Mouse (Mus musculus): Measurements from ENCODE around the gene Wnt10a. TPM values are rescaled to one million over a fixed set of nuclear protein-coding genes. Genes with fewer than 3 reads are reported as not detected.

Wnt10a gene
- polyA plus RNA-seq (2014; fragmentation: Illumina TruSeq; extraction: RNeasy Lipid Tissue Mini Kit (QIAGEN cat#74804); ENCODE audit: low read depth, low replicate concordance), result not detected

DNA sequence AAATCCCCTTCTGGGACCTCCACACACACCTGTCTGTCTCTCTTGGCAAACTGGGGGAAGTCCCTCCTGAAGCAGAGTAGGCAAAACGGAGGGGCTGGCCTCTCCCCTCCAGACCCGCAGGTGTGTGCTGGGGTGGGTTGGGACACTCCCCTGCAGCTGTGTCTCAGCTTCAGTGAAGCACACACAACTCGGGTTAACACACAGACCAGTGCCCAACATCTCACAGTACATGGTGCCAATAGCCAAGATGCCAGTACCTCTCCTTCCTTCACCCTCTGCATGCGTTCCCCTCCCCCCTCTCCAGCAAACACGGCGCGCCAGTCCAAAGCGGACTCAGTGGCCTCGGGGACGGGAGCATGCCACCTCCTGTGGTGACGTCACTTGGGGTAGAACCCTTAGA, at the start of gene Wnt10a:
Gene Wnt10a, plus strand, starts transcription at position 268 of the 400 bp plus-strand sequence.

DNA sequence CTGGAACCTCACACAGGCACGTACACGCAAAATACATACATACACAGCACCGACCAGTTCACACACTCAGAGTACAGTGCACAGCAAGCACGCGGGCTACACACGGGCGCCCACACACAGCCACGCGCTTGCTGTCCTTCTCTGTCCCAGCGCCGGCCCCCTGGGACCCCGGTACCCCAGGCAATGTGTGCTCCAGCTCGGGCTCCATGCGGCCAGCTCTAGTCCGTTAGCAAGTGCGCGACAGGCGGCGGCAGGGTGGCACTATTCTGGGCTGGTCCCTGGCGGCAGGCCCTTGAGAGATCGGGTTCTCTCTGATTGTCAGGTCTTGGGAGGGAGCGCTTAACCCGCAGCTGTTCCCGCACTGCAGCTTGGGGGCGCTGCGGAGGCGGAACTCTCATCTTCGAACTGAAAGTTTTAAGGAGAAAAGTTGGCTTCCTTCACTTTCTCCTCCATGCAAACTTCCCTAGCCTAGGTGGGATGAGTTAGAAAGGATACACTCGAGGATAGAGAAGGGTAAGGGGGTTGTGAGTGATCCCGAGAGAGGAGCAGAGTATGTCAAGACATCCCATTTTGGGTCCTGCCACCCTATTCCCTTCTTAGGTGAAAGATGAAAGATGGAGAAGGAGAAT, 42.6 kb upstream of the Wnt10a start, which contains the start of gene Prkag3:
Gene Prkag3, minus strand, starts transcription at position 579 of the 629 bp plus-strand sequence.

DNA sequence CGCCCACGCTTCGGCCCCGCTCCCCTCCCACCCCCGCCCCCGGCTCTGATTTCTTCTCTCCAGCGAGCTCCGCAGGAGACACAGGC, 19.6 kb upstream of the Wnt10a start, which contains the start of gene Wnt6:
Gene Wnt6, plus strand, starts transcription at position 48 of the 86 bp plus-strand sequence.

Other genes with a start within 250 kb of the Wnt10a start
- 1.7 TPM for gene Plcd4, start 248.6 kb upstream of the Wnt10a start, polyA plus RNA-seq (2014; fragmentation: Illumina TruSeq; extraction: RNeasy Lipid Tissue Mini Kit (QIAGEN cat#74804); ENCODE audit: low read depth, low replicate concordance)
- 18.2 TPM for gene Usp37, start 247.2 kb upstream of the Wnt10a start, polyA plus RNA-seq (2014; fragmentation: Illumina TruSeq; extraction: RNeasy Lipid Tissue Mini Kit (QIAGEN cat#74804); ENCODE audit: low read depth, low replicate concordance)
- gene Zfp142, start 203.3 kb upstream of the Wnt10a start, polyA plus RNA-seq (2014; fragmentation: Illumina TruSeq; extraction: RNeasy Lipid Tissue Mini Kit (QIAGEN cat#74804); ENCODE audit: low read depth, low replicate concordance), result 7.3 TPM
- 7.2 TPM for gene Bcs1l, start 203.2 kb upstream of the Wnt10a start, polyA plus RNA-seq (2014; fragmentation: Illumina TruSeq; extraction: RNeasy Lipid Tissue Mini Kit (QIAGEN cat#74804); ENCODE audit: low read depth, low replicate concordance)
- gene Rnf25, start 190.1 kb upstream of the Wnt10a start, polyA plus RNA-seq (2014; fragmentation: Illumina TruSeq; extraction: RNeasy Lipid Tissue Mini Kit (QIAGEN cat#74804); ENCODE audit: low read depth, low replicate concordance), result 11.6 TPM
- gene Stk36, start 190.1 kb upstream of the Wnt10a start, polyA plus RNA-seq (2014; fragmentation: Illumina TruSeq; extraction: RNeasy Lipid Tissue Mini Kit (QIAGEN cat#74804); ENCODE audit: low read depth, low replicate concordance), result 0.22 TPM
- gene Ttll4, start 129.8 kb upstream of the Wnt10a start, polyA plus RNA-seq (2014; fragmentation: Illumina TruSeq; extraction: RNeasy Lipid Tissue Mini Kit (QIAGEN cat#74804); ENCODE audit: low read depth, low replicate concordance), result 26.8 TPM
- gene Cyp27a1, start 77.9 kb upstream of the Wnt10a start, polyA plus RNA-seq (2014; fragmentation: Illumina TruSeq; extraction: RNeasy Lipid Tissue Mini Kit (QIAGEN cat#74804); ENCODE audit: low read depth, low replicate concordance), result 8.6 TPM
- gene Prkag3, start 42.3 kb upstream of the Wnt10a start, polyA plus RNA-seq (2014; fragmentation: Illumina TruSeq; extraction: RNeasy Lipid Tissue Mini Kit (QIAGEN cat#74804); ENCODE audit: low read depth, low replicate concordance), result not detected
- not detected for gene Wnt6, start 19.6 kb upstream of the Wnt10a start, polyA plus RNA-seq (2014; fragmentation: Illumina TruSeq; extraction: RNeasy Lipid Tissue Mini Kit (QIAGEN cat#74804); ENCODE audit: low read depth, low replicate concordance)
- not detected for gene Cdk5r2, start 63.4 kb downstream of the Wnt10a start, polyA plus RNA-seq (2014; fragmentation: Illumina TruSeq; extraction: RNeasy Lipid Tissue Mini Kit (QIAGEN cat#74804); ENCODE audit: low read depth, low replicate concordance)
- 1.1 TPM for gene Fev, start 93.9 kb downstream of the Wnt10a start, polyA plus RNA-seq (2014; fragmentation: Illumina TruSeq; extraction: RNeasy Lipid Tissue Mini Kit (QIAGEN cat#74804); ENCODE audit: low read depth, low replicate concordance)
- gene Cryba2, start 101.6 kb downstream of the Wnt10a start, polyA plus RNA-seq (2014; fragmentation: Illumina TruSeq; extraction: RNeasy Lipid Tissue Mini Kit (QIAGEN cat#74804); ENCODE audit: low read depth, low replicate concordance), result not detected
- 0.13 TPM for gene Cfap65, start 144.1 kb downstream of the Wnt10a start, polyA plus RNA-seq (2014; fragmentation: Illumina TruSeq; extraction: RNeasy Lipid Tissue Mini Kit (QIAGEN cat#74804); ENCODE audit: low read depth, low replicate concordance)
- 0.85 TPM for gene Ihh, start 160.2 kb downstream of the Wnt10a start, polyA plus RNA-seq (2014; fragmentation: Illumina TruSeq; extraction: RNeasy Lipid Tissue Mini Kit (QIAGEN cat#74804); ENCODE audit: low read depth, low replicate concordance)

Data from sigmoid colon, adult 10 weeks (tissue).